Mouse (Mus musculus): ENCODE measurements around the gene Mrpl54. TPM values are rescaled to one million over a fixed set of nuclear protein-coding genes. Genes with fewer than 3 reads are reported as not detected.

Gene Mrpl54
- polyA plus RNA-seq, 1 experiment from 2014 or later: 178 TPM

- H3K9ac ChIP-seq (ENCODE audit: low read length): no peak overlapping the region
- peaks cover 27% of the 10 kb centered on the region for H3K36me3 ChIP-seq (ENCODE audit: control insufficient read depth, insufficient read depth, low read length)
- H3K9me3 ChIP-seq (ENCODE audit: control insufficient read depth, low read length): no peaks in the 10 kb centered on the region
- peak; percentile 51; the same call in 1 of the 2 replicates for ATAC-seq (ENCODE audit: insufficient read depth, low FRiP score, low TSS enrichment)
- no peak overlapping the region for H3K4me3 ChIP-seq (ENCODE audit: low read depth, low read length)
- H3K4me1 ChIP-seq (ENCODE audit: control insufficient read depth, insufficient read depth, low read length): no peaks in the 10 kb centered on the region; the same call in 1 of the 2 replicates
- H3K27me3 ChIP-seq (ENCODE audit: control insufficient read depth, insufficient read depth, low read length): no peaks in the 10 kb centered on the region
- no peak overlapping the region for H3K27ac ChIP-seq (ENCODE audit: low read depth, low read length)
- 25% methylated on average over 7 of the region's 9 CpGs for WGBS
- DNase-seq (ENCODE audit: low spot score): peak; percentile 48
- H3K4me2 ChIP-seq (ENCODE audit: low read depth): no peak overlapping the region
Measured at GRCm38 (mm10) chr10:81304597-81305238, 38.0 kb upstream of the Mrpl54 start.

- Histone ChIP-seq H3K4me2 (ENCODE audit: low read depth) (no peak overlapping the region), H3K9me3 (ENCODE audit: control insufficient read depth, low read length) (no peaks in the 10 kb centered on the region), H3K27ac (ENCODE audit: low read depth, low read length) (no peak overlapping the region), H3K4me3 (ENCODE audit: low read depth, low read length) (no peak overlapping the region), H3K9ac (ENCODE audit: low read length) (no peak overlapping the region), H3K36me3 (ENCODE audit: control insufficient read depth, insufficient read depth, low read length) (peaks cover 18% of the 10 kb centered on the region), H3K27me3 (ENCODE audit: control insufficient read depth, insufficient read depth, low read length) (no peaks in the 10 kb centered on the region), H3K4me1 (ENCODE audit: control insufficient read depth, insufficient read depth, low read length) (no peaks in the 10 kb centered on the region; the same call in 1 of the 2 replicates)
- 83% methylated on average over 7 of the region's 7 CpGs for WGBS
- ATAC-seq (ENCODE audit: insufficient read depth, low FRiP score, low TSS enrichment) (no peak), DNase-seq (ENCODE audit: low spot score) (no peak)
Measured at GRCm38 (mm10) chr10:81303761-81304160, 37.0 kb upstream of the Mrpl54 start.

GRCm38 (mm10) chr10:81303258-81303657 lies 36.5 kb upstream of the Mrpl54 start:
- ATAC-seq (ENCODE audit: insufficient read depth, low FRiP score, low TSS enrichment) (no peak), DNase-seq (ENCODE audit: low spot score) (no peak)
- no peaks in the 10 kb centered on the region for H3K9me3 ChIP-seq (ENCODE audit: control insufficient read depth, low read length)
- H3K27ac ChIP-seq (ENCODE audit: low read depth, low read length): 0 out of 2 replicates have a peak overlapping the region, but pooled peaks have one; percentile 20
- H3K4me1 ChIP-seq (ENCODE audit: control insufficient read depth, insufficient read depth, low read length): no peaks in the 10 kb centered on the region; the same call in 1 of the 2 replicates
- no peaks in the 10 kb centered on the region for H3K27me3 ChIP-seq (ENCODE audit: control insufficient read depth, insufficient read depth, low read length)
- peaks cover 16% of the 10 kb centered on the region for H3K36me3 ChIP-seq (ENCODE audit: control insufficient read depth, insufficient read depth, low read length)
- no peak overlapping the region for H3K9ac ChIP-seq (ENCODE audit: low read length)
- WGBS: 82% methylated on average over 10 of the region's 10 CpGs
- H3K4me3 ChIP-seq (ENCODE audit: low read depth, low read length): no peak overlapping the region
- H3K4me2 ChIP-seq (ENCODE audit: low read depth): no peak overlapping the region

- Histone ChIP-seq H3K4me1 (ENCODE audit: control insufficient read depth, insufficient read depth, low read length) (no peaks in the 10 kb centered on the region; the same call in 1 of the 2 replicates), H3K27ac (ENCODE audit: low read depth, low read length) (0 out of 2 replicates have a peak overlapping the region, but pooled peaks have one; percentile 20), H3K9me3 (ENCODE audit: control insufficient read depth, low read length) (no peaks in the 10 kb centered on the region), H3K9ac (ENCODE audit: low read length) (no peak overlapping the region), H3K4me3 (ENCODE audit: low read depth, low read length) (no peak overlapping the region), H3K27me3 (ENCODE audit: control insufficient read depth, insufficient read depth, low read length) (no peaks in the 10 kb centered on the region), H3K36me3 (ENCODE audit: control insufficient read depth, insufficient read depth, low read length) (peaks cover 11% of the 10 kb centered on the region), H3K4me2 (ENCODE audit: low read depth) (no peak overlapping the region)
- ATAC-seq (ENCODE audit: insufficient read depth, low FRiP score, low TSS enrichment): no peak
- WGBS: 83% methylated on average over 14 of the region's 14 CpGs
- no peak for DNase-seq (ENCODE audit: low spot score)
Measured at GRCm38 (mm10) chr10:81302781-81303218, 36.1 kb upstream of the Mrpl54 start.

- no peaks in the 10 kb centered on the region; the same call in 1 of the 2 replicates for H3K4me1 ChIP-seq (ENCODE audit: control insufficient read depth, insufficient read depth, low read length)
Measured at GRCm38 (mm10) chr10:81302288-81302687, 35.6 kb upstream of the Mrpl54 start.

GRCm38 (mm10) chr10:81301321-81301720 lies 34.6 kb upstream of the Mrpl54 start:
- Histone ChIP-seq H3K36me3 (ENCODE audit: control insufficient read depth, insufficient read depth, low read length) (no peaks in the 10 kb centered on the region; the same call in 1 of the 2 replicates), H3K9me3 (ENCODE audit: control insufficient read depth, low read length) (no peaks in the 10 kb centered on the region), H3K27ac (ENCODE audit: low read depth, low read length) (no peak overlapping the region), H3K4me2 (ENCODE audit: low read depth) (no peak overlapping the region), H3K9ac (ENCODE audit: low read length) (no peak overlapping the region), H3K4me1 (ENCODE audit: control insufficient read depth, insufficient read depth, low read length) (no peaks in the 10 kb centered on the region; the same call in 1 of the 2 replicates), H3K27me3 (ENCODE audit: control insufficient read depth, insufficient read depth, low read length) (no peaks in the 10 kb centered on the region), H3K4me3 (ENCODE audit: low read depth, low read length) (no peak overlapping the region)
- no peak for DNase-seq (ENCODE audit: low spot score)
- whole genome bisulfite sequencing: 83% methylated on average over 9 of the region's 9 CpGs
- no peak for ATAC-seq (ENCODE audit: insufficient read depth, low FRiP score, low TSS enrichment)

More at GRCm38 (mm10) chr10:81302288-81302687, 35.6 kb upstream of the Mrpl54 start:
- 75% methylated on average over 4 of the region's 4 CpGs for WGBS
- Histone ChIP-seq H3K9ac (ENCODE audit: low read length) (no peak overlapping the region), H3K27me3 (ENCODE audit: control insufficient read depth, insufficient read depth, low read length) (no peaks in the 10 kb centered on the region), H3K9me3 (ENCODE audit: control insufficient read depth, low read length) (no peaks in the 10 kb centered on the region), H3K4me3 (ENCODE audit: low read depth, low read length) (peak overlapping the region; percentile 0; the same call in 1 of the 2 replicates), H3K4me2 (ENCODE audit: low read depth) (peak overlapping the region; percentile 14; the same call in 1 of the 2 replicates), H3K27ac (ENCODE audit: low read depth, low read length) (no peak overlapping the region), H3K36me3 (ENCODE audit: control insufficient read depth, insufficient read depth, low read length) (peaks cover 8% of the 10 kb centered on the region)
- DNase-seq (ENCODE audit: low spot score) (no peak), ATAC-seq (ENCODE audit: insufficient read depth, low FRiP score, low TSS enrichment) (no peak)

GRCm38 (mm10) chr10:81300352-81300907 lies 33.7 kb upstream of the Mrpl54 start:
- ATAC-seq (ENCODE audit: insufficient read depth, low FRiP score, low TSS enrichment): no peak
- H3K27me3 ChIP-seq (ENCODE audit: control insufficient read depth, insufficient read depth, low read length): no peaks in the 10 kb centered on the region
- H3K4me3 ChIP-seq (ENCODE audit: low read depth, low read length): no peak overlapping the region
- no peaks in the 10 kb centered on the region for H3K9me3 ChIP-seq (ENCODE audit: control insufficient read depth, low read length)
- H3K9ac ChIP-seq (ENCODE audit: low read length): no peak overlapping the region
- H3K27ac ChIP-seq (ENCODE audit: low read depth, low read length): no peak overlapping the region
- no peaks in the 10 kb centered on the region; the same call in 1 of the 2 replicates for H3K4me1 ChIP-seq (ENCODE audit: control insufficient read depth, insufficient read depth, low read length)
- DNase-seq (ENCODE audit: low spot score): no peak
- H3K36me3 ChIP-seq (ENCODE audit: control insufficient read depth, insufficient read depth, low read length): no peaks in the 10 kb centered on the region
- 89% methylated on average over 9 of the region's 9 CpGs for WGBS
- H3K4me2 ChIP-seq (ENCODE audit: low read depth): no peak overlapping the region

- Histone ChIP-seq H3K27me3 (ENCODE audit: control insufficient read depth, insufficient read depth, low read length) (no peaks in the 10 kb centered on the region), H3K9ac (ENCODE audit: low read length) (no peak overlapping the region), H3K36me3 (ENCODE audit: control insufficient read depth, insufficient read depth, low read length) (no peaks in the 10 kb centered on the region), H3K4me1 (ENCODE audit: control insufficient read depth, insufficient read depth, low read length) (no peaks in the 10 kb centered on the region; the same call in 1 of the 2 replicates), H3K9me3 (ENCODE audit: control insufficient read depth, low read length) (no peaks in the 10 kb centered on the region), H3K4me3 (ENCODE audit: low read depth, low read length) (no peak overlapping the region), H3K27ac (ENCODE audit: low read depth, low read length) (no peak overlapping the region), H3K4me2 (ENCODE audit: low read depth) (no peak overlapping the region)
- ATAC-seq (ENCODE audit: insufficient read depth, low FRiP score, low TSS enrichment): no peak
- 89% methylated on average over 14 of the region's 14 CpGs for WGBS
- DNase-seq (ENCODE audit: low spot score): no peak
Measured at GRCm38 (mm10) chr10:81299585-81300351, 33.0 kb upstream of the Mrpl54 start.
